Mouse (Mus musculus): ENCODE measurements around the gene Nat14. TPM values are rescaled to one million over a fixed set of nuclear protein-coding genes. Genes with fewer than 3 reads are reported as not detected.

Gene Nat14
- total RNA-seq, 2 experiments from 2014 or later = 57.9 to 67.4 TPM

DNA sequence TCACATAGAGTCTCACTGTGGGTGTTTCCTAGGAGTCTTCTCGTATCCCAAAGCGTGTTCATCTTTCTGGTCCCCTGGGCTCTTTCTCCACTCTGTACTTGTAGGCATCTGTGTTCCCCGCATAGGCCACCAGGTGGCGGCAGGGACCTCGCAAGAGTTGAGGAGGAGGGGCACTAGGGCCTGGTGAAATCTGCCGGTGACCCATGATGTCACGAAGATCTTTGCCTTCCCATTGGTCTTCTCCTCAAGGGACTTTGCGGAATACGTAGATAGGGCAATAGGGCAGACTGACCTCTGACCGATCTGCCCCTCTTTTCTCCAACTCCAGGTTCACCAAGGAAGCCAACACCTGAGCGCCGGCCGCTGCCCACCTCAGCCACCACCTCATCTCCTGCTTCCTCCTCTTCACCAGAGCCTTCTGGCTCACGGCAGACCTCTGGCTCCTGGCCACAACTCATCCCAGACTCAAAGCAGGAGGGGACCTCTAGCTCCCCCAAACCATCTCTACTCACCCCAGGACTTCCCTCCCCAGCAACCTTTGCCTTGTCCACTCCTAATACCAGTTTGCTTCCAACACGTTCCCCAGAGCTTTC lies 21.5 kb downstream of the Nat14 start:
- peak; percentile 94 to 95 for DNase-seq (ENCODE audit: low spot score in 2 of 2)

GRCm38 (mm10) chr7:4947855-4948254 lies 26.0 kb downstream of the Nat14 start:
- no peak for DNase-seq (ENCODE audit: low spot score in 2 of 2)

DNA sequence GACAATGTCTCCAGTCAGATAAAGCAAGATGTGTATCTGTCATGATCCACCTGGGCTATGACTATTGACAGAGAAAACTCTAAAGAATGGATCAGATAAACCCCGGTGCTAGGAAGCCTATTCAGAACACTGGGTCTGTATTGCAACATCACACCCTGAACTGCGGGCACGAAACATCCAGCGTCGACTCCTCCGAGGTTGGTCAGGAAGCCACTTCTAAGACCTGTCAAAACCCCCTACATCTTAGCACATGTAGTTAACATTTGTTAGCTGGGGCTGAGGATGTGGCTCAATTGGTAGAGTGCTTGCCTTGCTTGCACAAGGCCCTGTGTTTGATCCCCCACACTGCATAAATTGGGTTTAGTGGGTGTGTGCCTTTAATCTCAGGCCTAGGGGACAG lies 26.6 kb downstream of the Nat14 start:
- DNase-seq (ENCODE audit: low spot score in 2 of 2) = no peak

DNA sequence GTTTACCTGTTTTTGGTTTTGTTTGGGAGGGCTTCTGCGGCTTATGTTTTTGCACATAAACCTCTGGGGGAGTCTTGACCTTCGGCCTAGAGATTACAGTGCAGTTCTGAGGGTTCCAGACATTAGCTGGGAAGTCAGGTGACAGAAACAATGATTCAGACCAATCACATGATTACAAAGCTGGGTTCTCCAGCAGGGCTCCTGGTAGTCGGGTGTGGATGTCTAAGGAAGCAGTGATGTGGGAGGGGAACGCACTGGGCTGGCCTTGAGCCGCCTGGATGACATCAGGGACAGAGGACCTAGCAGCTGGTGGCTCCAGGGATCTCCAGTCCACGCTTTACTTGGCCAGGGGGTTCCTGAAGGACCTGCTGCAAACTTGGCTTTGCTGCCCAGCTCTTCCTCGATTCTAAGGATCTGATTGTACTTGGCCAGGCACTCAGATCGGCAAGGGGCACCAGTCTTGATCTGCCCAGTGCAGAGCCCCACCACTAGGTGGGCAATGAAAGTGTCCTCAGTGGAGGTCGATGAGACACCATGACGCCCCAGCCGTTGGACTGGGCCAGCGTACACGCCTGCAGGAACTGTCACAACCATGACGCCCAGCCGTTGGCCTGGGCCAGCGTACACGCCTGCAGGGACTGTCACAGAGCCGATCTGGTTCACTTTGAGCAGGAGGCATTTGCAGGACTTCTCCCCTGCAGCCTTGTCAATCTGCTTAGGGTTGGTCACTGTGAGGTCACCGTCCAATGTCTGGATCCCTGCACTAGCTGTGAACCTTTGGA lies 28.9 kb downstream of the Nat14 start:
- no peak for DNase-seq (ENCODE audit: low spot score in 2 of 2)

DNA sequence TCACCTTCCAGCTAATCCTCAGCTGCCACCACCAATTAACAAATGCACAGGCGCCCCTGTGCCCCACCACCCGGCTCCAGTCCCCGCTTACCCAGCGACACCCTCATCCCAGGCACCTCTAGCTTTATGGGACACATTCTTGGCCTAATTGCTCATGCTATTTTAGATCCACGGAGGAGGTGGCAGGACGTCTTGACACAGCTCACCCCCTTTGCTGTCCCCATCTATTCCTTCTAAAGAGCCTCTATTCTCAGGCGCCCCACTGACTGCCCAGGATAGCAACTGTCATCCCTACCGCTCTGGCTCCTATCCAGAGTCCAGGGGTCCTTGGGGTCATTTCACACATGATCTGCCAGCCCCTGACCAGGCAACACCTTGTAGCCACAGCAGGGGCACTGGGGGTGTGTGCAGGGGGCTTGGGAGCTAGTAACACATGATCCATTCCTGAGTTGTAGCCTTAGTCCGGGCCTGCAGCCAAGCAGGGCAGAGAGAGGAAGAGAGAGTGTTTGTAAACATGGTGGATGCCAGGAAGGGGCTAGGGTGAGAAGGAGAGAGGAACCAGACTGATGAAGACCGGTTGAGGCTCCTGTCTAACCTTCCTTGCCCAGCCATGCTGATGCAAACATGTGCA lies 32.1 kb downstream of the Nat14 start:
- peak in 1 of 2 experiments; percentile 31 for DNase-seq (ENCODE audit: low spot score in 2 of 2)

DNA sequence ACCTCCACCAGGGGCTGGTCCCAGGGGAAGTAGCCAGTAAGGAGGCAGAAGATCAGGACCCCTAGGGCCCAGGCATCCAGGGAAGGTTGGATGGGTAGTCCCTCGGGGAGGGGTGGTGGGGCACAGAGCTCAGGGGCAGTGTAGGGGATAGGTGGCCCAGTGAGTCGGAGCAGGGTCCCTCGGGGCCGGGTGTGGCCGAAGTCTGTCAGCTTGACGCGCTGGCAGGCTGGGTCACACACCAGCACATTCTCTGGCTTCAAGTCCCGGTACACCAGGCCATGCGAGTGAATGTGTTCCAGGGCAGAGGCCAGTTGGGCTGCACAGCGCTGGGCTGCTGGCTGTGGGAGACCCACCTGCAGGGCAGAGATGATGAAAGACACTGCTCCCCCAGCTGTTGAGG lies 35.5 kb downstream of the Nat14 start:
- no peak for DNase-seq (ENCODE audit: low spot score in 2 of 2)

DNA sequence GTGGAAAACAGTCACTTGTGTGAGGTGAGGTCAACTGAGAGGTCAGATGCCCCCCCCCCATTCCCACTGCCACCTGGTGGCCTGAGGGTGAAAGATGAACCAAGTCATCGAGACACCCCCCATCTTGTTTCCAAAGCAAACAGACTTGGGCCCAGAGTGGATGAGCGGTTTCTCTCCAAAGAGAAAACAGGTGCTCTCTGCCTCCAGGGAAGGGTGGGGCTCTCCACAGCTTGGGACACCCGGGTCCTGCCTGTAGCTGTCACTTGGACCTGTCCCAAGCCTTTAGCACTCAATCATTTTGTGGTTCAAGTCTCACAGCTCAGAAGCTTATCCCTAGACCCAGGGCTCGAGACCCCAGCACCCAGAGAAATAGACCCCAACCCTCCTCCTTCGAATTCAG lies 41.7 kb downstream of the Nat14 start:
- no peak for DNase-seq (ENCODE audit: low spot score in 2 of 2)

DNA sequence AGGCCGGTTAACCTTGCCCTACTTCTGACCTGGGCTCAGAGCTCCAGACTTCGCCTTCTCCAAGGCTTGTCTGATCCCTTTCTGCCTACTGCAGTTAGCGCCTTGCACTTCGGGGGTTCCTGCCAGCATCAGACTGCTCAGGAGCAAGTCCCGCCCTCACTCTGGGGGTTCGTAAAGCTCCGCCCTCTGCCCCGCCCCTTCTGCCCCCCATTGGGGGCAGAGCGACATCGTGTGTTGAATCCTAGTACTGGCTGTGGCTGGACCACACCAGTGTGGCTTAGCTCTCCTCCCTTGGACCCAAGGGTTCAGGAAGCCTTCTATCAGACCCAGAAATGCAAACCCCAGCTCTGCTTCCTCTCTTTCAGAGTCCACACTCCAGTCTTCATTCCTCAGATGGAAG lies 42.4 kb downstream of the Nat14 start, which contains the start of gene Sbk2:
Gene Sbk2 (minus strand): TSS at position 135 of the 400 bp plus-strand sequence.
- peak; percentile 82 to 83 for DNase-seq (ENCODE audit: low spot score in 2 of 2)

DNA sequence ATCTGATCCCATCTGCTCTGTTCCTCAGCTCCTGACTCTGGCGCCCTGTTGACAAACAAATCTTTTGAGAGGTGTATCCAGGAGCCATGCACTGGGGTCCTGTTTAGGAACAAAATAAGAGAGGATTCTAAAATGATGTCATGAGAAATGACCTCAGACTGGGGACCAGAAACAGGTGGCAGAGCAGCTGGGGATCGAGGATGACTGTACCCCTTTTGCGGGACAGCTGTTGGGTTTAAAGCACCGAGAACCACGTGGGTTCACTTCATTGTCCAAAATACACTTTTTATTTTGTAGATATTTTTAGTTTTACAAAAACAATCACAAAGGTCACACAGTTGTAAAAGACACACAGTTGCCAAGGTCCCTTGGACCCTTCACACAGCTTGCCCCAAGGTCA lies 43.2 kb downstream of the Nat14 start:
- no peak for DNase-seq (ENCODE audit: low spot score in 2 of 2)

- no peak for DNase-seq (ENCODE audit: low spot score in 2 of 2)
Measured at GRCm38 (mm10) chr7:4971068-4971467, 49.2 kb downstream of the Nat14 start, which contains the start of gene Sbk3. Gene Sbk3 (minus strand): TSS chr7:4971168.

DNA sequence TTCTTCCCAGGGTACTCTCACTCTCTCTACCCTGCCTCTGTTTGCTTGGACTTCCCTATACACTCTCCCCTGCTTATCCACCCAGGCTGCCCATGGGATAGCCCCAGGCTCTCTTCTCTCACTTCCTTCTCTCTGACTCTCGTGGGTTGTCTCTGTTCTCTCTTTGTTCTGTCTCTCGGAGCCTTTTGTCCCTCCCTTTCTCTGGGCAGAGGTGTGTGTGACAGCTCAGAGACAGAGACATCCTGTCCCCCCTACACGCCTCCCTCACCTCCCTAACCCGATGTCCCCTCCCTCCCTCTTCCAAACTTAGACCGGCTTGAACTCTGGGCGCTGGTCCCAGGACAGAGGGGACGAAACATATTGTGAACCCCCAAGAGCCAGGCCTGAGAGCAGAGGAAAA lies 49.9 kb downstream of the Nat14 start:
- DNase-seq (ENCODE audit: low spot score in 2 of 2) = no peak

GRCm38 (mm10) chr7:4972321-4973047 lies 50.7 kb downstream of the Nat14 start:
- DNase-seq (ENCODE audit: low spot score in 2 of 2) = no peak

Other genes with a start within 250 kb of the Nat14 start
- gene Hspbp1, start 237.0 kb upstream of the Nat14 start, total RNA-seq (2021) = 10 to 100 TPM; 93.2 to 97.2 TPM
- 100 to 1,000 TPM; 280 to 313 TPM for gene Brsk1, start 231.4 kb upstream of the Nat14 start, total RNA-seq (2021)
- not detected for gene Tmem150b, start 196.8 kb upstream of the Nat14 start, total RNA-seq (2021)
- 10 to 100 TPM; 43.5 to 45.9 TPM for gene Kmt5c, start 181.9 kb upstream of the Nat14 start, total RNA-seq (2021)
- gene Cox6b2, start 168.9 kb upstream of the Nat14 start, total RNA-seq (2021) = 1 to 10 TPM; 6.5 to 9.8 TPM
- gene Fam71e2, start 150.7 kb upstream of the Nat14 start, total RNA-seq (2021) = not detected
- under 1 TPM; 0.38 to 0.41 TPM for gene Il11, start 139.2 kb upstream of the Nat14 start, total RNA-seq (2021)
- gene Tmem190, start 139.1 kb upstream of the Nat14 start, total RNA-seq (2021) = not detected
- gene Tmem238, start 132.4 kb upstream of the Nat14 start, total RNA-seq (2021) = 1 to 10 TPM; 4.3 to 5.4 TPM
- gene Rpl28, start 129.2 kb upstream of the Nat14 start, total RNA-seq (2021) = 100 to 1,000 TPM; 540 to 663 TPM
- 100 to 1,000 TPM; 129 to 166 TPM for gene Ube2s, start 109.4 kb upstream of the Nat14 start, total RNA-seq (2021)
- 100 to 1,000 TPM; 107 to 116 TPM for gene Shisa7, start 77.3 kb upstream of the Nat14 start, total RNA-seq (2021)
- 1 to 10 TPM; 3.0 to 4.3 TPM for gene Isoc2b, start 51.8 kb upstream of the Nat14 start, total RNA-seq (2021)
- 1 to 10 TPM; 7.2 to 8.2 TPM for gene Isoc2a, start 44.9 kb upstream of the Nat14 start, total RNA-seq (2021)
- under 1 TPM in 1 of 2 experiments, not detected in 1; 0.45 TPM for gene Gm36210, start 15.5 kb upstream of the Nat14 start, total RNA-seq (2021)
- gene Zfp628, start 6.8 kb upstream of the Nat14 start, total RNA-seq (2021) = 10 to 100 TPM; 14.3 TPM
- 1 to 10 TPM; 2.9 to 3.0 TPM for gene Ssc5d, start 3.8 kb downstream of the Nat14 start, total RNA-seq (2021)
- gene Sbk2, start 42.4 kb downstream of the Nat14 start, total RNA-seq (2021) = not detected
- under 1 TPM; 0.40 to 0.57 TPM for gene Sbk3, start 49.1 kb downstream of the Nat14 start, total RNA-seq (2021)
- 10 to 100 TPM; 38.2 to 46.0 TPM for gene Zfp579, start 74.1 kb downstream of the Nat14 start, total RNA-seq (2021)
- gene Zfp524, start 92.4 kb downstream of the Nat14 start, total RNA-seq (2021) = 1 to 10 TPM; 4.5 TPM
- 10 to 100 TPM; 22.2 to 23.4 TPM for gene Fiz1, start 92.7 kb downstream of the Nat14 start, total RNA-seq (2021)
- gene Gm44973, start 93.5 kb downstream of the Nat14 start, total RNA-seq (2021) = not detected
- 10 to 100 TPM; 36.4 TPM for gene Zfp865, start 98.3 kb downstream of the Nat14 start, total RNA-seq (2021)
- gene Ccdc106, start 98.5 kb downstream of the Nat14 start, total RNA-seq (2021) = 10 to 100 TPM; 59.9 to 60.2 TPM
- gene 4632433K11Rik, start 112.1 kb downstream of the Nat14 start, total RNA-seq (2021) = not detected
- gene Zfp784, start 116.4 kb downstream of the Nat14 start, total RNA-seq (2021) = 1 to 10 TPM; 5.4 to 5.8 TPM
- gene Zfp580, start 129.5 kb downstream of the Nat14 start, total RNA-seq (2021) = 10 to 100 TPM; 74.9 to 80.4 TPM
- gene U2af2, start 140.1 kb downstream of the Nat14 start, total RNA-seq (2021) = 100 to 1,000 TPM; 174 to 184 TPM
- gene Epn1, start 158.2 kb downstream of the Nat14 start, total RNA-seq (2021) = 100 to 1,000 TPM; 402 to 408 TPM
- gene Rfpl4, start 194.9 kb downstream of the Nat14 start, total RNA-seq (2021) = not detected
- gene Rasl2-9, start 203.9 kb downstream of the Nat14 start, total RNA-seq (2021) = not detected
- not detected for gene Vmn1r55, start 227.6 kb downstream of the Nat14 start, total RNA-seq (2021)